Mouse (Mus musculus) limb, embryonic 14.5 days (tissue): Measurements from ENCODE around the gene Etv4. TPM values are rescaled to one million over a fixed set of nuclear protein-coding genes. Genes with fewer than 3 reads are reported as not detected.
A peak's percentile ranks its signal among the peaks of the same experiment; 100 is the strongest.

Source experiments
- ATAC-seq: fragments of 200-750 bp; cut with Nextera tagmentation; 2 replicates; pipeline ENCODE4 v1.8.0; 2017; ENCODE audit warnings: low read depth, moderate number of reproducible peaks, moderate TSS enrichment; ENCODE audit not compliant: low FRiP score
- DNase-seq: peaks from one replicate; pipeline ENCODE4 v3.0.0-alpha.2; 2015; ENCODE audit warnings: low spot score
- H3K27ac ChIP-seq: fragments of 300-500 bp; sonication (generic); replicated peaks from 2 replicates; pipeline ENCODE4 v1.5.1; 2014; ENCODE audit warnings: low read depth, mild to moderate bottlenecking, low read length, moderate library complexity, mixed read lengths
- H3K27me3 ChIP-seq: fragments of 300-500 bp; sonication (generic); 2 replicates; pipeline ENCODE4 v1.6.1; 2014; ENCODE audit warnings: low read length, mixed read lengths; ENCODE audit not compliant: control insufficient read depth, insufficient read depth
- H3K36me3 ChIP-seq: fragments of 300-500 bp; sonication (generic); 2 replicates; pipeline ENCODE4 v1.6.1; 2014; ENCODE audit warnings: mild to moderate bottlenecking, low read length, moderate library complexity, mixed read lengths; ENCODE audit not compliant: control insufficient read depth, insufficient read depth
- H3K4me1 ChIP-seq: fragments of 300-500 bp; sonication (generic); 2 replicates; pipeline ENCODE4 v1.6.1; 2014; ENCODE audit warnings: antibody characterized with exemption, low read length, mixed read lengths; ENCODE audit not compliant: control insufficient read depth, insufficient read depth
- H3K4me2 ChIP-seq: fragments of 300-500 bp; sonication (generic); replicated peaks from 2 replicates; pipeline ENCODE4 v1.6.1; 2014; ENCODE audit warnings: low read depth, mild to moderate bottlenecking, low read length, moderate library complexity; ENCODE audit not compliant: severe bottlenecking
- H3K4me3 ChIP-seq: fragments of 300-500 bp; sonication (generic); replicated peaks from 2 replicates; pipeline ENCODE4 v1.5.1; 2014; ENCODE audit warnings: low read length
- H3K9ac ChIP-seq: fragments of 300-500 bp; sonication (generic); 2 replicates; pipeline ENCODE4 v1.6.1; 2014; ENCODE audit warnings: mild to moderate bottlenecking, low read depth, low read length, moderate library complexity; ENCODE audit not compliant: severe bottlenecking
- H3K9me3 ChIP-seq: fragments of 300-500 bp; sonication (generic); 2 replicates; pipeline ENCODE4 v1.6.1; 2016; ENCODE audit warnings: low read length; ENCODE audit not compliant: control insufficient read depth
- POLR2A ChIP-seq: fragments of 200-500 bp; IDR thresholded peaks from 2 replicates; pipeline ENCODE4 v1.8.0; 2012; ENCODE audit warnings: inconsistent platforms, mild to moderate bottlenecking, moderate library complexity, borderline replicate concordance; ENCODE audit not compliant: insufficient read depth, insufficient read length; ENCODE audit errors: extremely low read depth
- WGBS: fragments of 180-500 bp; shearing (Covaris S2); extraction: QIAGEN DNeasy Blood & Tissue Kit; methylation state at CpG from one replicate; pipeline ENCODE4 v1.1.7; 2014; 5-methylcytosine and 5-hydroxymethylcytosine counted together
- polyA plus RNA-seq, 2 experiments: library from polyadenylated mRNA; depleted of rRNA in 1 of 2; stranded (reverse) in 1 of 2; unstranded in 1 of 2; fragments of >200 nt; fragmentation: Nextera tagmentation in 1 of 2; extraction: Ambion mirVana in 1 of 2; gene quantifications; 2 replicates each; pipeline versions ENCODE4 v1.2.1 to v1.2.3; 2012 to 2014

The Etv4 gene
- polyA plus RNA-seq, 2 experiments, result 9.4 to 24.2 TPM

DNA sequence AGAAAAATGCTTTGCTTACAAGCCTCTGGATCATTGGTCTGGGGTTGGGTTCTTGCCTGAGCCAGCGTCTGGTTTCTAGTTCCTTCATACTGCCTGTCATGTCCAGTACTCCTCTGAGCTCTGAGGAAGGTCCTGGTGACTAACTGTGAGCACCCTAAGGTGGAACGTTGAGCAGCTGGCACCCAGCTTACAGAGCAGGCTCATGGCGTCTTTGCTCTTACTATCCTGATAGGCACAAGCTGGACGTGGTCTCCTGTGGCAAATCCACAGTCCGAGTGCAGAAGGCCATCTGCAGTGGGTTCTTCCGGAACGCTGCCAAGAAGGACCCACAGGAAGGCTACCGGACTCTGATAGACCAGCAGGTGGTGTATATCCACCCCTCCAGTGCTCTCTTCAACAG lies 20.6 kb downstream of the Etv4 start:
- no peak overlapping the region for H3K4me2 ChIP-seq
- no peaks in the 10 kb centered on the region for H3K9me3 ChIP-seq
- DNase-seq (no peak), ATAC-seq (no peak)
- WGBS, result 97% methylated on average over 8 of the region's 8 CpGs
- H3K27me3 ChIP-seq, result no peaks in the 10 kb centered on the region
- no peak overlapping the region for H3K4me3 ChIP-seq
- no peak for TF ChIP-seq POLR2A
- no peak overlapping the region for H3K27ac ChIP-seq
- peaks cover 82% of the 10 kb centered on the region for H3K36me3 ChIP-seq
- no peaks in the 10 kb centered on the region for H3K4me1 ChIP-seq
- H3K9ac ChIP-seq, result no peak overlapping the region

GRCm38 (mm10) chr11:101763723-101764122 lies 21.4 kb downstream of the Etv4 start:
- H3K4me2 ChIP-seq, result no peak overlapping the region
- WGBS, result 60% methylated on average over 7 of the region's 7 CpGs
- DNase-seq (peak; percentile 68), ATAC-seq (0 out of 2 replicates have a peak, but pooled peaks have one; percentile 42)
- H3K9ac ChIP-seq, result no peak overlapping the region
- no peaks in the 10 kb centered on the region for H3K9me3 ChIP-seq
- H3K27ac ChIP-seq, result no peak overlapping the region
- TF ChIP-seq POLR2A, result no peak
- H3K4me1 ChIP-seq, result no peaks in the 10 kb centered on the region
- no peaks in the 10 kb centered on the region for H3K27me3 ChIP-seq
- H3K36me3 ChIP-seq, result peaks cover 90% of the 10 kb centered on the region
- H3K4me3 ChIP-seq, result no peak overlapping the region

DNA sequence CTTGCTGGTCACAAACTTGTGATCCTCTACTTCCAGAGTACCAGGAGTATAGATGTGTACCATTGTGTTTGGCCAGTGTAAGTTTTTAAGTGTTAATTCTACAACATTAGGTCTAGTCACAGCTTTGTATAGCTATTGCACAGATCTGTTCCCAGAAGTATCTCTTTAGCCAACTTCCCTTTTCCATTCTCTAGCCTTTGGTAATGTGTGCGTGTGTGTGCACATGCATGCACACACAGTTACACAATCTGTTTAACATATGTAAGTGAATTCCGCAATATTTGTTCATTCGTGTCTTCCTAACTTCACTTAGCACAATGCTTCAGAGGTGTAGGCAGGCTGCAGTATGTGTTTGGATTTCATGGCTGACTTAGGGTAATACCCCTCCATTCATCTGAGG lies 25.6 kb downstream of the Etv4 start:
- 96% methylated on average over 3 of the region's 3 CpGs for WGBS
- TF ChIP-seq POLR2A, result no peak
- H3K9ac ChIP-seq, result no peak overlapping the region
- ATAC-seq, result no peak
- H3K4me2 ChIP-seq, result no peak overlapping the region
- no peaks in the 10 kb centered on the region for H3K4me1 ChIP-seq
- H3K27me3 ChIP-seq, result no peaks in the 10 kb centered on the region
- no peak for DNase-seq
- H3K27ac ChIP-seq, result no peak overlapping the region
- H3K36me3 ChIP-seq, result peaks cover 89% of the 10 kb centered on the region
- H3K4me3 ChIP-seq, result no peak overlapping the region
- H3K9me3 ChIP-seq, result no peaks in the 10 kb centered on the region

- ATAC-seq (no peak), DNase-seq (no peak)
- Histone ChIP-seq H3K27ac (no peak overlapping the region), H3K9me3 (no peaks in the 10 kb centered on the region), H3K4me3 (no peak overlapping the region), H3K9ac (no peak overlapping the region), H3K36me3 (peaks cover 89% of the 10 kb centered on the region), H3K4me2 (no peak overlapping the region), H3K27me3 (no peaks in the 10 kb centered on the region), H3K4me1 (no peaks in the 10 kb centered on the region)
- no peak for TF ChIP-seq POLR2A
- WGBS, result 90% methylated on average over 5 of the region's 5 CpGs
These were observed 26.7 kb downstream of the Etv4 start for GRCm38 (mm10) chr11:101758431-101758830.

GRCm38 (mm10) chr11:101757366-101757765 lies 27.8 kb downstream of the Etv4 start:
- ATAC-seq (no peak), DNase-seq (no peak)
- Histone ChIP-seq H3K4me1 (no peaks in the 10 kb centered on the region), H3K36me3 (peaks cover 92% of the 10 kb centered on the region), H3K9me3 (no peaks in the 10 kb centered on the region), H3K4me3 (no peak overlapping the region), H3K4me2 (no peak overlapping the region), H3K27me3 (no peaks in the 10 kb centered on the region), H3K9ac (no peak overlapping the region), H3K27ac (no peak overlapping the region)
- no peak for TF ChIP-seq POLR2A
- 94% methylated on average over 8 of the region's 8 CpGs for WGBS

DNA sequence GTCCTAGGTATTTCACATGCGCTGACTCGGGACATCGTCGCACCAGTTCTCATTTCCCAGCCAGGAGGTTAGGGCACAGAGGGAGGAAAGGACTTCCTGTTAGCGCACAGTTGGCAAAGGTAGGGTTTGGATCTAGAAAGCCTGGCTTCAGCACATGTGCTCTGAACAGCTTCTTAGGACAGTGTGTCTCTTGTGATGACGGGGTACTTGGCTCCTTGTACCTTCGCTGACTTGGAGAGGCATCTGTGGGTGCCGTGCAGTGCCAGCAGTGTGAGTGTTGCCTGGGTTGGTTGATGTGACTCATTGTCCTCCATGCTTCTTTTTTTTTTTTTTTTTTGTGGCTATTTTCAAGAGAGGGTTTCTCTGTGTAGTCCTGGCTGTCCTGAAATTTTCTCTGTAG lies 28.6 kb downstream of the Etv4 start:
- no peak for ATAC-seq
- WGBS, result 94% methylated on average over 8 of the region's 8 CpGs
- no peaks in the 10 kb centered on the region for H3K27me3 ChIP-seq

More for the DNA sequence above, 28.6 kb downstream of the Etv4 start:
- no peak overlapping the region for H3K4me2 ChIP-seq
- H3K9ac ChIP-seq, result no peak overlapping the region
- H3K4me3 ChIP-seq, result no peak overlapping the region
- H3K9me3 ChIP-seq, result no peaks in the 10 kb centered on the region
- no peaks in the 10 kb centered on the region for H3K4me1 ChIP-seq
- DNase-seq, result no peak
- TF ChIP-seq POLR2A, result no peak
- peaks cover 92% of the 10 kb centered on the region for H3K36me3 ChIP-seq
- no peak overlapping the region for H3K27ac ChIP-seq
